ENCODE assay signal across 24 mouse cellular contexts in the genomic region with DNA sequence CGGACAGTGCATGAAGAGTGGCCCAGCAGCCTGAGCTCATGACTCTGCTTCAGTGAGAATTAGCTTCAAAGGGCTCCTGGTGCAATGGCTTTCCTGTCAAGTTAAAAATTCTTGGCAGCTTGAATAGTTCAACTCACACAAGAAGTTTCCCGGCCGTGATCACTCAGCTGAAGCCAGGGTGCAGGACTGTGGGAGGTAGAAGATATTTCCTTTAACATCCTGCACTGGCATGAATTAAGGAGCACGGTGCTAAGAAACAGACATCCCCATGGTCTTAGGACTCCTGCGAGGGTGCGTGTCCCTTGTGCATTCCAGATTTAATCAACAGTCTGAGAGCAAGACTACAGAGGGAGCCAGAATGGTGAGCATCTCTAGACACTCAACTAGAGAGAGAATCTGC.
"Had no signal": no experiment of that assay in that cellular context is flagged by ENCODE, and none has a peak within 500 bp of the region (broad histone marks: within the 10 kb centered on the region; RNA-seq: fewer than 3 reads in every experiment).

No protein-coding gene starts in this region.

- H3K27ac ChIP-seq: heart, embryonic 10.5 days; hindbrain, embryonic 10.5 days; hindbrain, embryonic 12.5 days; hindbrain, embryonic 14.5 days; intestine, embryonic 15.5 days; layer of hippocampus, adult 2 months; left cerebral cortex, adult 2 months; limb, embryonic 10.5 days; limb, embryonic 12.5 days; liver, embryonic 13.5 days; liver, embryonic 15.5 days had no signal

- H3K27me3 ChIP-seq: heart, embryonic 12.5 days; hindbrain, embryonic 12.5 days; intestine, embryonic 15.5 days; limb, embryonic 12.5 days; liver, embryonic 13.5 days; liver, embryonic 15.5 days had no signal

- H3K4me2 ChIP-seq: heart, embryonic 12.5 days; hindbrain, embryonic 12.5 days; hindbrain, embryonic 14.5 days; intestine, embryonic 15.5 days; limb, embryonic 12.5 days; liver, embryonic 11.5 days; liver, embryonic 13.5 days; liver, embryonic 15.5 days had no signal

- H3K4me1 ChIP-seq: heart, embryonic 10.5 days; heart, embryonic 12.5 days; hindbrain, embryonic 10.5 days; hindbrain, embryonic 12.5 days; intestine, embryonic 15.5 days; limb, embryonic 12.5 days; liver, embryonic 13.5 days; liver, embryonic 15.5 days had no signal

- H3K36me3 ChIP-seq: heart, embryonic 10.5 days; heart, embryonic 12.5 days; hindbrain, embryonic 10.5 days; hindbrain, embryonic 12.5 days; intestine, embryonic 15.5 days; limb, embryonic 10.5 days; limb, embryonic 12.5 days; liver, embryonic 13.5 days; liver, embryonic 15.5 days had no signal

- DNase-seq: forebrain, postnatal 0 days; gastrocnemius, postnatal 14 days; gastrocnemius, postnatal 36 days; heart, adult 18-20 months; heart, postnatal 10 days; heart, postnatal 4 days; liver; liver, embryonic 13.5 days; liver, postnatal 0 days had no signal

- ATAC-seq: forebrain, postnatal 0 days; hindbrain, embryonic 16.5 days; inflammation-experienced regulatory T-cells, adult 6 months; intestine, embryonic 15.5 days; intestine, postnatal 0 days; liver, postnatal 0 days had no signal

- H3K9me3 ChIP-seq: heart, embryonic 10.5 days; heart, embryonic 12.5 days; hindbrain, embryonic 10.5 days; hindbrain, embryonic 12.5 days; intestine, embryonic 15.5 days; limb, embryonic 10.5 days; limb, embryonic 12.5 days had no signal

- H3K4me3 ChIP-seq: heart, embryonic 10.5 days; heart, embryonic 12.5 days; hindbrain, embryonic 10.5 days; hindbrain, embryonic 12.5 days; intestine, embryonic 15.5 days; layer of hippocampus, adult 2 months; left cerebral cortex, adult 2 months; limb, embryonic 10.5 days; limb, embryonic 12.5 days; liver, embryonic 13.5 days; liver, embryonic 15.5 days had no signal

- H3K9ac ChIP-seq: forebrain, postnatal 0 days; heart, embryonic 12.5 days; hindbrain, embryonic 12.5 days; hindbrain, embryonic 14.5 days; intestine, embryonic 15.5 days; limb, embryonic 12.5 days; liver, embryonic 13.5 days; liver, embryonic 15.5 days; liver, postnatal 0 days had no signal
